Mouse (Mus musculus) regulatory T cell (primary cell): ENCODE results near the gene Slc38a1.

ENCODE experiments used
- in situ Hi-C: fragments of 300-600 bp; cut with MboI, MseI; formaldehyde crosslinking; loops from one replicate; pipeline ENCODE4 v1.15.1; 2025; ENCODE audit warnings: high pct_unique_total_duplicates

The Slc38a1 gene

DNA sequence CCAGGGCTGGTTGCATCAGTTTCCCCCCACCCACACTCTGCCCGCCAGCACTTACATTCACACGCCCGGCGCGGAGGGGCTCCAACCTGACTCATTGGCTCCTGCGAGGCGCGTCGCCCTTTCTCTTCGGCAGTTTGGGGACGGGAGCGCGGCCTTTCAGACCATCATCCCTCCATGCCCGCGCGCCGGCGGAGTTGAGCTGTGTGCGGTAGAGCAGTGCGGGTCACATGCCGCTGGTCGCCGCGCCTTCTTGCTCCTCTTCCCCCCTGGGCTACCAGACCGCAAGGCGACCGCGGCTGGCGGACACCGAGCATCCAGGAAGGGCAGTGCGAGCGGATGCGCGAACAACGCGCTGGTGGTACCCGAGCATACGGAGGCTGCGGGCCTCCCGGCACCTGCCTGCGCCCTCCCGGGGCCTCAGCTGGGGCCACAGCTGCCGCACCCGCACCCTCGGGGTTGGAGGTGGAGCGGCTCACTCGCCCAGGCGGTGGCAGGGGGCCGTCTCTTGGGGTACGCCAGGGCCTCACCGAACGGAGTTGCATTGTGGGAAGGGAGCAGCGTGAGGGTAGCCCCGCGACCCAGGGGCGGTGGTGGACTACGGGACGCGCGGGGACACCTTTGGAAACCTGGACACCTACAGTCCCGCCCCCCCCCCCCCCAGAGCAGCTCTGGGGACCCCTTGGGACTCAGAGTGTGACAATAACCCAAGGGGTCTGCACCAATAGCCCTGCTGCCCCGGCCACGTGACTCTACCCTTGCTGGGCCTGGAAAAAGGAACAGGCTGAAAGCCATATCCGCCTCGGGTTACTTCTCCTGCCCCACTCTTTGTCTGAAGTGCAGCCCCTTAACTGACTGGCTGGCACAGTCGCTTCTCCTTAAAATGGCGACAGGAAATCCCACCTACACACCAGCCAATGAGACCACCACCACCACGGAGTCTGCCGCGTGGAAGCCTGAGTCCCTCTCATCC is at the start of gene Slc38a1:
Gene Slc38a1, minus strand, starts transcription at position 478 of the 970 bp plus-strand sequence.
- in situ Hi-C loops = loop anchor here (10.0 kb wide), 1 partner anchor 52 kb away; the partner anchor contains the start of gene Slc38a2

DNA sequence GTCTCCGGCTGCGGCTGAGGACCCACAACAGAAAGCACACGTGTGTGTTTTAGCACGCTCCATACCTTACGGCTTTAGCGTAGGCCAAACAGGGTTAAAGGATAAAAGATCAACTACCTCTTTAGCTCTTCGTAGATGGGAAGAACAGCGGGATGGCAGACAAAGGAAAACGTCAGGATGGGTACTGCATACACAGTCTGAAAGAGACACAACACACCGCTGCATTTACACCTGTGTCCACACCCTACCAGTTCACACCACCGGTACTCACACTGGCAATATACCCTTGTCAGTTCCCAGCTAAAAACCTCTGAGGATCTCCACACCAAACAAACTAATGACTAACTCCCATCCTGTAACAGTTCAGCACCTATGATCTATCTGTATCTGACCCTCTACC is 49.7 kb upstream of the Slc38a1 start:
- in situ Hi-C loops = loop anchor here (10.0 kb wide), 1 partner anchor 48 kb away; the partner anchor contains the start of gene Slc38a1

DNA sequence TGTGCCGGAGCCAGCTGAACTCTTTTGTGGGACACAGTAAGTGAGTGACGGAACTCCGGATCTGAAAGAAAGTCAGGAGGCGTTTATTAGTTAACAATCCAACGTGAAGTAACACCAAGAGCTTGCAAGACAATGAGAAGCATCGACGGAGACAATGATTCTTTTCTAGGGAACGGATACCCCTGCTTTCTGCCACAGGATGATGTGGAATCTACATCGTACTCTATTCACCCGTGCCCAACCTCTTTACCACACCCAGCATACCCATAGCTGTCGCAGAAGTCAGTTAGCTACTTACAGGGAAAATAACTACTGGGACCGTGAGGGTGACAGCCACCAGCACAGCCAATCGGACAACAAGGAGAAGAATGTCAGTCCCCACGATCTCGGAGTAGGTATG is 48.7 kb upstream of the Slc38a1 start:
- in situ Hi-C loops = loop anchor here (10.0 kb wide), 1 partner anchor 47 kb away; the partner anchor contains the start of gene Slc38a1

DNA sequence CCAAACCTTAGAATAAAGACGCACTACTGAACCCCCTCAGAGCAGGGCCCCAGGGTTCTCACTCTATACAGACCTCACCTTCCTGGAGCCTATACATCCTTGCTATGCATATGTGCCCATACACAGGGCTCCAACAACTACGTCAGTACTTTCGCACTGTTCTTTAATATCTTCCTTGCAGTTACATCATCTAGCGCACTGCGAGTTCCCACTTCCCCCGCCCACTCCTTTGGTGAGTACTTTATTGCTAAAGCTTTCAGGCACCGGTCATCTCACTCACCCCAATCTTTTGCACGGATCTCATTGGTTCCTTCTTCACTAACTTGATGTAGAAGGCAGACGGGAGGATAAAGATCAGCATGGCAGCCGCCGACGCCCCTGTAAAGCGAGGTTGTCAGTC is 48.1 kb upstream of the Slc38a1 start:
- in situ Hi-C loops = loop anchor here (10.0 kb wide), 1 partner anchor 46 kb away; the partner anchor contains the start of gene Slc38a1

DNA sequence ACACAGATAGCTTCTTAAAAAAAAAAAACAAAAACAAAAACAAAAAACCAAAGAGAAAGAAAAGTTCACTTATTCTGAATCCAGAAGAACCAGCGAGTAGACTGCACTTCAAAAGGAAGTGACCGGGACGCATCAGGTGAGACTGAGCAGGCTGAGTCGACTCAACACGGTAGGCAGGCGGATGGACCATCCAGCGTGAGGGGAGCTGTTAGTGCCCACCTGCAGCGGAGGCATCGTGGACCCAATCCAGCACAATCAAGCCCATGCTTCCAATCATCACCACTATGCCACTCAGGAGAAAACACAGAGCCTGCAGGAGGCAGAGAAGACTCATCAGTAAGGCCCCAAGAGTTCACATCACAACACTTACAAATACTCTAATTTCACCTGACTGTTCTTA is 47.2 kb upstream of the Slc38a1 start:
- in situ Hi-C loops = loop anchor here (10.0 kb wide), 1 partner anchor 45 kb away; the partner anchor contains the start of gene Slc38a1

DNA sequence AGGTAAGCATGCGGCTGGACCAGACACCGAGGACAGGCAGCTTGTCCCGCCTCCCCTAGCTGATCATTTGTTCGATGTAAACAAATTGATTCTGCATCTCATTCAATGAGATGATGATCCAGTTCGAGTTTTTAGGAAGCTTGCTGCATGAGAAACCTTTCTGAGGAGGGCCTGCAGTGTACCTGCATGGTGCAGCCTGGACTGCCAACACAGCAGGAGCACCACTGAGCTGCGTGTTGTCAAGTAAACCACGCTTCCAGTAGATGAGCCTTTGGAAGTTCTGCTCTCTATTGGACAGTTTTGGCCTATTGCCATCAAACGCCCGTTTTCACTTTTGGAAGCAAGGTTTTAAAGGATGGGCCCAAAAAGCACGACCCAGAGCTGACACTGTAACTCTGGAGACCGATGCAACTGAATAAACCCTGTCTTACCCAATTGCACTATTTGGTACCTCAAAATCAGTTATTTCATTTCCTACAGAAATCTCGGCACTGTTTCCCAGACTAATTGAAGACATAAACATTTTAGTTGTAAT is 46.1 kb upstream of the Slc38a1 start:
- in situ Hi-C loops = no loop called here

DNA sequence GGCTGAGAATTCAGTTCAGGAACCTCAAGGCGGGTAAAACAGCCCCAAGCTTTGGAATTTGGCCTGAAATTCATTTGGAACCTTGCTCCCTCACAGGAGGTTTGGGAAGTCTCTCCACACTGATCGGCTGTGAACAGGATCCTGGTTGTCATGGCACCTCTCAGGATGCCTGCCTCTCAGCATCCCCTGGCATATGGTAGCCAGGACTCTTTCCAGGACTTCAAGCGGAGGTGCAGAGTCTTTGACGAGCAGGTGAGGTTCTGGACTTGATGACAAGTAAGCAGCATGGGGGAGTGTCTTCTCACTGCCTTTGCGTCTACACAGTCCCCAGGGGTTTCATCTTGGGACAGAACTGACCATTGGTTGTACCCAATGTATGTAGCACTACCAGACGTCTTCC is 45.3 kb upstream of the Slc38a1 start:
- in situ Hi-C loops = no loop called here

DNA sequence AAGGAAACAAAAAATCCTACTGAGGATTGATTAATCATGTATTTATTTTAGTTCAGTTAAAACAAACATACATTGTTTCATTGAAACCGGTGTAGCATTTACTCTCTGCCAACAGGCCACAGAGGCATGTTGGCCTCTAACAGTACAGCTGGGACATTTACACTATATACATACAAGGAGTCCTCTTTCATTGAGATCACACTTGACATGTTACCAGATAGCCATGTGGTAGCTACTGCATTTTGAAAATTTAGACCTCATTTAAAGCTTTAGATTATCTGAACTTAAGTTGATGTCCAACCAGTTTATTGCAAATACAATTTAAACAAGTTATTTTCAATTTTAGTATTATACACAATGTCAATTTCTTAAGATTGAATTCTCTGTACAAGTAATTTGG is 44.7 kb upstream of the Slc38a1 start:
- in situ Hi-C loops = no loop called here

DNA sequence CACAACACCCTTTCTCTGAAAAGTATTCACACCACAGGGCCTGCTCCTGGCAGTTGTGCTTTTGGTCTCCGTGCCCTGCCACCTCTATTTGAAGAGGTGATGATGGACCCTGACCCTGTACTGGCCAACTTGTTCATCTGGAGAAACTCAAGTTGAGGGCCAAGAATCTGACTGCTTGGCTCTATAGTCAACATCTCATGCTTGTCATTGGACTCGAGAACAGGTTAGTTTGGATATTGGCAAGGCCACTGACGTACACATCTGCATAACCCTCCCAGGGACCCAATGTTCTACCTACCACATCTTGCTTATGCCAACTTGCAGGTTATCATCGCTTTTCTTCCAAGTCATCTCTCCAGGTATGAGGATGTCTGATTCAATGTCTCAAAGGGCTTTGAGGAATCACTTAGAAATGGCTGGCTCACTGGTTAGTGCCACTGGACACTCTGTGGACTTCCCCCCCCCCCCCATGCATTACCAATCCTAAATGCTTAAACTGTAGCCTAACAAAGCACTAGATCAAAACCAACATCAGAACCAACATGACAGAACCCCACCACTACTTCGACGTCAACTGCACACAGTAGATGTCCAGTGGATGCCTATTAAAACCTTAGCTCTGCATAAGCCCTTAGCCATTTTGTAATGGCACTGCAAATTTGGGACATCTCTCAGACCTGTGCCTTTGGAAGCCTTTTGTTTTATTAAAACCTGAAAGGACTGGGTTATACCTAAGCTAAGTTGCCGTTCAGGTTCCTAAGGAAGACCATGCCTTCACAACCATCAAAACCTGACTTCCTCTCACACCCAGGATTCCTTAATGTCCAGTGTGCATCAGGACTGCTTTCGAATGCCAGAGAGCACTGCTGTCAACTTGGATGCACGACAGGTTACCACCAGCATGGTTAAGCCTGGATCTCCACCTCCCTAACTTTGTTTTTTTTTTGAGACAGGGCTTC is 43.8 kb upstream of the Slc38a1 start:
- in situ Hi-C loops = no loop called here

DNA sequence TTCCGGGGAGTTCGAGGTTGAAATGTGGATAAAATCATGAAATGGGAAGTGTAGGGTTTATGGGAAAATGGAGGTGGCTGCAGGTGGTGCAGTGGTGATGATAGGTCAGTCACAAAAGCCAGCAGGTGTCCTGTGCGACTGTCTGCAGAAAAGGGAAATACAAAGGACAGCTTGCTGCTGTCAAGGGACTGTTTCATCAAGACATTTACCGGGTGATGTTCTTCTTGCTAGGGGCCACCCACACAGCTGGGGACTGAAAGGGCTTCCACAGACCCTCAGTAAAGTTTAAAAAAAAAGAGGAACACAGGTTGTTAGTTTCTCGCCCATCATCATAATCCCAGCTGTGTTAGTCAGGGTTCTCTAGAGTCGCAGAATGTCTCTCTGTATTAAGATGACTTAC is 42.6 kb upstream of the Slc38a1 start:
- in situ Hi-C loops = no loop called here

DNA sequence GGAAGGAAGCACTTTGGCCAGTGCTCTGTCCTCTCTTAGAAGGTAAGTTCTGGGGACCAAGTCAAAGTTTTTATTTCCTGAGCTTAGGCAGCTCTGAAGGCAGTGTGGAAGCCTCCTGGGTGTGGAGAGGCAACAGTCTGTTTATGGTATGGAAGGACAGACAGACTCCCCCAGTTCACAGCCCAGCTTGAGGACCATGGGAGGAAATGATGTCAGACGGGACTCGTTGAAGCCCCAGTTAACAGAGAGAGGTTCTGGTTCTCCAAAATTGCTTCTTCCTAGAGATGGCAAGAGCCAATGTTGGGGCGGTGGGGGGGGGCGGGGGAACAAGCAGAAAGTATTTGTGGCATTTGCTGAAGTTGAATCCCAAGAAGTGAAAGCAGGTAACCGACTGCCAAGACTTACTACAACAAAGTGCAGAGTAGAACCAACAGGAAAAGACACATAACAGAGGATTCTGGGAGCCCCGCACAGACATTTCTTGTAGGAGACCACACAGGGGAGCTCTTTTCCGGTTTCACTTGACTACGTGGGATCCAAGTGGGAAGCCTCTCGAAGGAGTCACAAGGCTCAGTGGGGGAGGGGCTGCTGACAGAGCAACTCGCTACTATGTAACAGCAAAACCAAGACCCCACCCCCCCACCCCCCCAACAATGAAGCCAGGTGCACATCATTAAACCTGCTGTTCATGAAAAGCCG is 41.6 kb upstream of the Slc38a1 start:
- in situ Hi-C loops = no loop called here

DNA sequence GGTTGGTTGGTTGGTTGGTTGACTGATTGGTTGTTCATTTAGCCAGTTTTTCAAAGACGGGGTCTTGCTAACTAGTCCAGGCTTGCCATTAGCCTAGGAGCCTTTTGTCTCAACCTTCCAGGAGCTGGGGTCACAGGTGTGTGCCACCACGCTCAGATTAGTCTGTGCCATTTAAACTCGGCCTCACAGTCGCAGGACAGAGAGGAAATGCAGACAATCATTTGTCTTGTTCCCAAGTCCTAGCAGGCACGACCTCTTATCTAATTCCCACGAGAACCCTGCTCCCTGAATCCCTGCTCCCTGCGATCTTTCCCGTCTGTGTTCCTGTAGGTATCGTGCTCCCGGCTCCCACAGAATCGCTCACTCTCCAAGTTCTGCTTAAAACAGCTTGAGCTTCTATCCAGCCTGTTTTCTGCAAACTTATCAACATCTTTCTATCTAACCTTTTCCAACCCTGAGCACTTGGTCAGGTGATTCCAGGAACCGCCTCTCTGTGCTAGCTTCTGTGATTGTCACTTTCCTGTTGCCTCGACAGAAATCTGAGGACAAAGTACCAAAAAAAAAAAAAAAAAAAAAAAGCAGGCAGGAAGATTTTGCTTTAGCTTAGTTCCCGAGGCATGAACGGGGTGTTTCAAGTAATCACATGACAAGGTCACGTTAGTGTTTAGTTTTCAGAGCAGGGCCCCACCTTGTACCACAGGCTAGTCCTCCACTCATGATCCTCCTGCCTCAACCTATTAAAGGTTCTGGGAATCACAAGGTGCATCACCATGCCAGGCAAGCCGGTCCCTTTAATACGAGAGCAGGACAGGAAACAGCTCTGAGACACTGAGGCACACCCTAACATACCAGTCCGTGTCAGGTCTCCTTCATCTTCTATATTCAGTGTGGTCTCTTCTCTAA is 36.4 kb upstream of the Slc38a1 start:
- in situ Hi-C loops = no loop called here

DNA sequence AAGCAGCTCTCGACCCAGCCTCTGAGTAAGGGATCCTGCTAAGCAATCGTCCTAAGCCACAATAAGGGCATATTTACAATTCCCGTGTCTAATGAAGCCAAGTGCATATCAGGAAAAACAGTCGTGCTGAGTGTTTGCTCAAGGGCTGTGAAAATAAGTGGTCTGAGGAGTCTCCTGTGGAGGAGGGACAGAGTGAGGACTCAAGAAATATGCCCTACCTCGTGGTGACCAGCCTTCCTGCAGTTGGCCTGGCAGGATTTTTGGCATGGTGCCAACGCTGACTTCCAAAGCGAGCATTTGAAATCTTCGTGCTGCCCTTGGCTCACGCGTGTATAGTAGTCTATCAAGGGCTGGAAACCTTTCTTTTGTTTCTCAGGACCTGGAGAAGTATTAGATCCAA is 33.8 kb upstream of the Slc38a1 start:
- in situ Hi-C loops = no loop called here

DNA sequence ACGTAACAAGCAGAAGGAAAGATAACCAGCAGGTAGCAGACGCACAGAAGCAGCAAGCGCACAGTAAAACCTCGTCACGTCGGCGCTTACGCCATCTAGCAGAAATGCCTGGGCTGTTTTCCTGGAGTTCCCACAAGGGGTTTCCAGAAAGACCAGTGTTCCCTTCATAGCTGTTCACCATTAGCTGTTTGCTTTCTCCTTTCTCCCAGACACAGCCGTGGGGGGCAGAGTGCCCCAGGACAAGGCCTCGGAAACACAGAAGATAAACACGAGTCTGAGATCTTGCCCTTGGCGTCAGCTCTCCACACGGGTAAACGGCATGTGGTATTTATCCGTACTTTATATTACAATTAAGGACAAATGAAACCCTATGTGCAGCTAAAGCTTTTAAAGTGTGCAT is 33.0 kb upstream of the Slc38a1 start:
- in situ Hi-C loops = no loop called here

DNA sequence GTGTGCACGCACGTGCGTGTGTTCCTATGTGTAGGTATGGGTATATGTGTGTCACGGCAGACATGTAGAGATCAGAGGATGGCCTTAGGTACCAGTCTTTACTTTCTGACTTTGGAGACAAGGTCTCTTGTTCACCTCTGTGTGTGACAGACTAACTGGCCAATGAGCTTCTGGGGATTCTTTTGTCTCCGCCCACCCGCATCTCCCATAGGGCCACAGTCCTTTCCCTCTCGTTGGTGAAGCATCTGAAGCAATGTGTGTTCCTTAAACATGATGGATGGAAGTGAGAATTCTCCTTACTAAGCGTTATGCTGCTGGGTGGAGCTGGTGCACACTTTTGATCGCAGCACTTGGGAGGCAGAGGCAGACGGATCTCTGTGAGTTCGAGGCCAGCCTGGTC is 32.3 kb upstream of the Slc38a1 start:
- in situ Hi-C loops = no loop called here

DNA sequence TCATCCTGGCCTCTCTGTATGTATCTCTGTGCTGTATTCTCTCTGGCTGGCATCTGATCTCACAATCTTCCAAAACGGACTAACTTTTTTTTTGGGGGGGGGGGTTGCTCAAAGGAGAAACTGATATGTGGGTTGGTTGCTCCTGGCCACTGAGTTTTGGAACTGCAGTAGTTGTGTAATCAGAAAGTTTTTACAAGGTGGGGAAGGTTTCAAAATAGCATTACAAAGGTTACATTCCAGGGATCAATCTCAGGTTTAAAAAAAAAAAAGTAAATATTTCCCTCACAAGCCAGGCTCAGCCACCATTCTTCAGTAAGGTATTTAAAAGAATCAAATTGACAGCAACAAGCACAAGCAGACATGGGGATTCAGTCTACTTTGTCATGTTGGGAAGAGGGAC is 31.4 kb upstream of the Slc38a1 start:
- in situ Hi-C loops = loop anchor here (5.0 kb wide), 1 partner anchor 47 kb away; no protein-coding TSS in a partner anchor

DNA sequence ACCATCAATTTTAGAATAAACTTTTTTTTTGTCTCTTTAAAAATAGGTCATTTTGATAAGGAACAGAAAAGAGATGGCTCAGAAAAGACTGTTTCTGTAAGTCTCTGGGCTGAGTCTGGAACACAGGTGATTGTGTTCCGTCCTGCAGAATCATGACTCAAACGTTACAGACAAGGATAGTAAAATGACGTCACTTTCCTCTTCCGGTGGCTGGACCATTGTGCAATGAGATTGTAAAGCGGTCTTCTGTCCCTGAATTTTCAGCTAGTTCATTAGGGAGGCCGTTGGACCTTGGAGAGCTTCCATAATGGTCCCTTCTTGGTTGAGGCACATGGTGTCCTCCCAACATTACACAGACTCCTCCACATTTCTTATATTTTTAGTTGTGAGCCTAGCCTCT is 27.0 kb upstream of the Slc38a1 start:
- in situ Hi-C loops = loop anchor here (5.0 kb wide), 1 partner anchor 42 kb away; no protein-coding TSS in a partner anchor

DNA sequence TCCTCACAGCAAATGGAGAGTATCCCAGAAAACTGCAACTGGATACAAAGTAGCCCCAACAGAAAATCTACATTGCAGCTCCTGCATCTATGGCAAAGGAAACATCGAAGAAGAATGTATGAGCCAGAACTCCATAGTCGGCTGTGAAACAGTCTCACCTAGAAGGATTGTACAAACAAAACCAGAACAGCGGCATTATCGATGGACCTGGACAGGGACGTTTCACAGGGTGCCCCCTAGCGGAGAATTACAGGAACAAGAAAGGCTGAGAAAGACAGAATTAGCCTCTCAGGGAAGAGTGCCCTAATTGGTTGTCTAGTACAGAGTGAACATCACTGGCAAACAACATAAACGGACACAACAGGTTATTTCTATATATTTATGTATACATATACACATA is 23.9 kb upstream of the Slc38a1 start:
- in situ Hi-C loops = no loop called here

DNA sequence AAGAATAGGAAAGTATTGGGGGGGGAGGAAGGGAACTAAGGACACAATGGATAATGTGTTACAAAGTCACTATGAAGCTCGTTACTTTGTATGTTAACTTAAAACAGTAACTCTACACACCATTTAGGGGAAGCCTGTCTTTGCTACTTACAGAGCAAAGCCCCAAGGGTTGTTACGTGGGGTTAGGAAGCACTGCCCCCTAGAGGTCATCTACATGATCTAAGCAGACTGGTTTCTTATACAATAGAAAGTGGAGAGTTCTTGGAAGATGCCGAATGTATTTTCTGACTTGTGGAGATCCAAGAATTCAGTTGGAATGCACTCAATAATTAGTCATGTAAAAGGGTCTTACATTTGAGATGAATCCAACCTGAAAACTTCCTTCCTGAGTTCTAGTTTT is 23.2 kb upstream of the Slc38a1 start:
- in situ Hi-C loops = no loop called here

DNA sequence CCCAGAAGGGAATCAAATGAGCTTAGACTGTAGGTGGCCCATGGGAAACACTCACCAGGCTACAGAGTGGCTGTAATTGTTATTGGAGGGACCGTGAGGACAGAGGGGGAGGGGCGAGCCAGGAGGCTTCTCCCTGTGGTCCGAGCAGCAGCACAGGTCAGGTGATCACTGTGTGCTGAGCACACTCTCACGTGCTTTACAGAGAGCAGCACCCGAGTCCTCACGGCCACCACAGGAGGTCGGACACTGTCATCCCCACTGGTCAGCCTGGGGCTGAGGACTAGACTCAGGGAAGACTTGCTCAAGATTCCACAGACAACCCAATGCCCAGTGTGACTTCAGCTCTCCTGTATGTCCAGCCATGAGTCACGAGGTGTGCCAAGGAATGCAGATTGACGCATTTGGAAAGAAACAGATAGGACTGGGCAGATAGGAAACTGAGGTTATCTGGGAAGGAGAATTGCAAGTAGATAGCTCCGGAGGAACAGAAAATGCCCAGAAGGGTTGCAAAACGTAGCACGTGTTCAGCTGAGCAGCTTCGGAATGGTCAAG is 18.0 kb upstream of the Slc38a1 start:
- in situ Hi-C loops = no loop called here
